Mouse (Mus musculus) layer of hippocampus, adult 2 months (tissue): ENCODE data around the gene Ankrd13c. TPM values are rescaled to one million over a fixed set of nuclear protein-coding genes. Genes with fewer than 3 reads are reported as not detected.
A peak's percentile ranks its signal among the peaks of the same experiment; 100 is the strongest.

Experiments used
- DNase-seq, 2 experiments: peaks; one replicate each; pipeline ENCODE4 v3.0.0; 2022; ENCODE audit warnings: low spot score in 2 of 2
- H3K27ac ChIP-seq: fragments of 200-600 bp; 2 replicates; pipeline ENCODE4 v1.8.1; 2022
- H3K4me3 ChIP-seq: fragments of 200-600 bp; 2 replicates; pipeline ENCODE4 v1.8.1; 2022; ENCODE audit warnings: mild to moderate bottlenecking
- CTCF ChIP-seq: fragments of 200-600 bp; conservative IDR thresholded peaks from 2 replicates; pipeline ENCODE4 v1.8.1; 2022; ENCODE audit warnings: antibody characterized with exemption, mild to moderate bottlenecking, moderate library complexity
- long read RNA-seq, 2 experiments: library from polyadenylated mRNA; stranded (forward); transcript quantifications; one replicate each; pipeline ENCODE4 v2.0.0; 2021; ENCODE audit warnings: borderline mapping rate in 2 of 2
- total RNA-seq, 2 experiments: library from RNA; stranded (reverse); gene quantifications; 2 replicates each; pipeline ENCODE4 v1.2.3; 2021

The Ankrd13c gene
- total RNA-seq = 100 to 1,000 TPM in 1 of 2 experiments, 10 to 100 TPM in 1; 96.8 to 103 TPM
- long read RNA-seq, experiment 1, transcript Ankrd13c-201 (13 exons, 3,903 nt) = major isoform, 93 of 106 reads
- long read RNA-seq, experiment 1, partial matches to known transcripts = 4 of 106 reads
- long read RNA-seq, experiment 1, other reads (novel, unspliced or antisense) = 5 of 106 reads
- long read RNA-seq, experiment 2, transcript Ankrd13c-201 (13 exons, 3,903 nt) = major isoform, 112 of 134 reads
- long read RNA-seq, experiment 2, partial matches to known transcripts = 6 of 134 reads
- long read RNA-seq, experiment 2, other reads (novel, unspliced or antisense) = 13 of 134 reads

DNA sequence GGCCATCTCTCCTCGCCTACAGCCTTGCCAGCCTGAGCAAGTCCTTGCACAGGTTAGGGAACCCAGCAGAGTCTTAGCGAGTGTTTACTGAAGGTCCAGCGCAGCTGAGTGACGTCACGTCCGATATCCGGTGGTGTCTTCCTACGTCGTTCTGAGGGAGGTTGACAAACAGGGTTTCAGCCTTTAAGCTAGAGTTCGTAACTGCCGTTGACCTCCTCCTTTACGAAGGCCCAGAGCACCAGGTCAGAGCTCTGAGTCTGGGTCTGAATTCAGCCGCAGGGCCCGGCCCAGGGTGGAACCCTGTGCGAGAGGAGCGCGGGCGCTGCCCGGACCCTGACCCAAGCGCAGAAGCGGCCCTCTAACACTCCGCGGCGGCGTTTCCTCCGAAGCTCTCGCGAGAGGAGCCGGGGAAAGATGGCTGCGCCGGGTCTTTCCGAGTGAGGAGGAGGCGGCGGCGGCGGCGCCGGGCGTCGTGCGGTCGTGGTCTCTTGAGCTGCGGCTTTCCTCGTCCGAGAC lies at the start of gene Ankrd13c:
Gene Ankrd13c (plus strand): TSS at position 397 of the 516 bp plus-strand sequence.
- DNase-seq = peak; percentile 90
- H3K4me3 ChIP-seq = peak within 1 kb of the TSS; percentile 96
- peak within 1 kb of the TSS; percentile 99 for H3K27ac ChIP-seq
- TF ChIP-seq CTCF = no peak

DNA sequence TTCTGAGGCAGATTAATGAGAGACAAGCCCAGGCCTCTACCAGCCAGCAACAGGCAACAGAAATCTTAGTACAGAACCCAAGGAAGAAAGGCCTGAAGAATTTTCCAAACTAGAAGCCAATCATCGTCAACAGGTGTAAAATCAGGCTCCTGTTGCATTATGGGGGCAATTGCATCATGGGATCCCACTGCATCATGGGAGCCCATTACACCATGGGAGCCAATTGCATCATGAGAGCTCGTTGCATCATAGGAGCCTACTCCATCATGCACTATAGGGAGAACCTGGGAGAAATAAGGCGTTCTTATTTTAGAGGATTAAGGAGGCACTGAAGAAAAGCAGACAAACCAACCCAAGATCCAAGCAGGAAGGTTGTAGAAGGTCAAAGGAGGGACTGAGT lies 49.4 kb upstream of the Ankrd13c start:
- no peak for DNase-seq
- no peak for TF ChIP-seq CTCF
- Histone ChIP-seq H3K4me3 (no peak overlapping the region), H3K27ac (no peak overlapping the region)

DNA sequence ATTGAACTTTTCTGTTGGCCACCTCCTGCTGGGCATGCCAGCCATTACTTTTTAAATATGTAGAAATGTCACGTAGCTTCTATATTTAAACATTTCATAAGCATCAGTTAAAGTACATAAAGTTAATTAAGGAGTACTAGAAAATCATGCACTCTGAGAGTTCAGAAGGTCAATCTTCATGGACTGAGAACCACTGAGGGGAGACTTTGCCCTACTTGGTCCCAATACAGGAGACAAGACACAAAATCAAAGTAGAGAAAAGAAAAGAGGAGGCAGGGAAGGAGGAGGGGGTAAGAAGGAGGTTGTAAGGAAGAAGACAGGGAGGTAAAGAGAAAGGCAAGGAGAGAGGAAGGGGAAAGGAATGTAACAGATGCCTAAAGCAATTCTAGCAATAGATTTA lies 47.1 kb upstream of the Ankrd13c start:
- no peak for TF ChIP-seq CTCF
- no peak overlapping the region for H3K4me3 ChIP-seq
- no peak overlapping the region for H3K27ac ChIP-seq
- DNase-seq = no peak

DNA sequence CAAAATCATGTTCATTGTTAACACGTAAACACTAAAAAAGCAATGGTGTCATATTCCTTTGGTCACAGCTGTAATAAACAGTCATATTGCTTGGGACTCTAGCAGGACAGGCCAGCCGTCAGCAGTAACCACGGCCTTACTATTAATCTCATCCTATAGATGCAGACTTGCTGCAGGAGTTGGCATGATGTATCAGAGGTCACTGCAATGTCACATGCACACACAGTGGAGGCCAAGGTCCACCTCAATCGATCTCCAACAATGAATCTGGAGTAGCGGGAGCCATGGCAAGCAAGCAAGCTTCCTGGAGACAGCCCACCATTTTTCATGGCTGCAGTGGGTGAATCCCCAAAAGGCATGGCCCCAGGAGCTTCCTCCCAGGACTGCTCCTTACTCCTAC lies 45.3 kb upstream of the Ankrd13c start:
- no peak for DNase-seq
- no peak overlapping the region for H3K4me3 ChIP-seq
- H3K27ac ChIP-seq = no peak overlapping the region
- TF ChIP-seq CTCF = no peak

DNA sequence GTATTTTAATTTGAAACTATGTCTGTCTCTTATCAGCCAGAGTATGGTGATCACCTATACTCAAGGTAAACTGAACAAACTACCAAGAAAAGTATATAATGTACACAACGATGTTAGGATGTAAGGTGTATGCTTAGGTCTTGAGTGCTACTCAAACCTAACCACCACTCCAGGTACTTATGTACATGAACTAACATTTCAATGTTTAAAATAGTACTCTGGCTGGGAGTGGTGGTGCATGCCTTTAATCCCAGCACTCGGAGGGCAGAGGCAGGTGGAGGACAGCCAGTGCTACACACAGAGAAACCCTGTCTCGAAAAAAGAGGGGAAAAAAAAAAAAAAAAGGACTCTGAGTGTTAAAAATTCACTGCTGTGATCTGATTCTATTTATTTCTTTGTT lies 38.9 kb upstream of the Ankrd13c start:
- Histone ChIP-seq H3K4me3 (no peak overlapping the region), H3K27ac (no peak overlapping the region)
- TF ChIP-seq CTCF = no peak
- DNase-seq = no peak

DNA sequence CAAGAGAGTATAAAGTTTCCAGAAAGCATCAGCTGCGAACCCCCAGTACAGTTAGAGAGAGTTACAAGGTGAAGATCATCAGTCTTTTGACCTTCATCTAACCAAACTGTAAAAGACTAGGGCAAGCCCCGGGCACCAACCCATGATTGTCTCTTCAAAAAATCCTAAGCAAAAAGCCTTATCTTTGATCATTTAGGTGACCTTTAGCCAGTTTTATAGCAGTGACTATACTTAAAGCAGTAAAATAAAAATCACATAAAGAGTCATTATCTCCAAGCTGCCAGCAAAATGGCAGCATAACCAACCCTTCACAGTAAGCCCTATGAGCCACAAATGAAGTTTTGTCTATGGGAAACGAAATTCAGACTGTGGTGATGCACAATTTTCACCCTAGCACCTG lies 36.8 kb upstream of the Ankrd13c start:
- no peak for DNase-seq
- Histone ChIP-seq H3K4me3 (no peak overlapping the region), H3K27ac (no peak overlapping the region)
- no peak for TF ChIP-seq CTCF

DNA sequence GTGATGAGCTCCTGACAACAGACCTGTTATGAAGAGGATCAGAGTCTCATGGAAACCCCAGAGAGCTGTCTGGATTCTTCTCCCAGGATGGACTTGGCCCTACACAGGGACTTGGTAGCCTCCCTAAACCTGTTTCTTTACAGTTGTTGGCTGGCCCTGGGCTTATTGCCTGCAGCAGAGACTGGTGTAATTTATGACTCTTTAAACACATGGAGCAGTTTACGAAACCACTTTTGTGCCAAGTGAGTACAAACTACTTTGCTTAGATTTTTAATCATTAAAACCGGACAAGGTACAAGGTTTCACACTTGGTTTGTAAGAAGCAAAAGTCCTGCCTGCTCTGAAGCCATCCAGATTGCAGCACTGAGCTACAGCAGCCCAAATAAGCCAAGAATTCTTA lies 34.9 kb upstream of the Ankrd13c start:
- DNase-seq = no peak
- no peak for TF ChIP-seq CTCF
- Histone ChIP-seq H3K27ac (no peak overlapping the region), H3K4me3 (no peak overlapping the region)

DNA sequence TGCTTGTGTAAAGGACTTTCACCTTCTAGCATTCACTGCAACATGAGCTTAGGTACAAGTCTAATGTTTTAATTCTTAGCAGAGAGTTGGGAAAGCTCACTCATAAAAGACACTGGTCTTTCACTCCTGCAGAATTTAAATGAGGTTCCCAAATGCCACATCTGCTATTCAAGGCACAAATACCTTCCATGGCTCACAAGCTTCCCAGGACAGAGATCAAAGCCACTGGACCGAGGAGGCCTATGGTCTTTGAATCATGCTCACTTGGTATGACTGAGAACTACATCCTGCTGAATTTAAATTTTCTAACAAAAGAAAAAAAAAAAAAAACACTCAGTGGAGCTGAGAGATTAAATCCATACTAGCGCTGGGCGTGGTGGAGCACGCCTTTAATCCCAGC lies 30.7 kb upstream of the Ankrd13c start:
- no peak for TF ChIP-seq CTCF
- H3K27ac ChIP-seq = no peak overlapping the region
- no peak for DNase-seq
- H3K4me3 ChIP-seq = no peak overlapping the region

DNA sequence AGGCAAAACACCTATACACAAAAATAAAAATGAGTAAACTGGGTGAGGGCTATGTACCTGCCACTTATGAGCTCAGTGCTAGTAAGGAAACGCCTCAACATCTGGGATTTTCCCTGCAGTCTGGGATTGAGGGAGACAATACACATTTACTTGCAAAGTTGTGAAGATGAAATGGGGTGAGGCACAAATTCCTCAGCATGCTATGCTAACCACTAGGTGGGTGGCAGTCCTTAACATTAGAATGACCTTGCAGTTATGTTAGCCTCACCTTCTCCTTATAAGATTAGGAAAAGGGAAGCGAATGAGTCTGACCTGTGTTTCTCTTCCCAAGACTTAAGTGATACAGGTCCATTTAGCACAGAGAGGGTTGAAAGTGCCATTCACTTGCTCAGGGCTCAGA lies 25.7 kb upstream of the Ankrd13c start:
- H3K4me3 ChIP-seq = no peak overlapping the region
- TF ChIP-seq CTCF = no peak
- DNase-seq = no peak
- H3K27ac ChIP-seq = no peak overlapping the region

DNA sequence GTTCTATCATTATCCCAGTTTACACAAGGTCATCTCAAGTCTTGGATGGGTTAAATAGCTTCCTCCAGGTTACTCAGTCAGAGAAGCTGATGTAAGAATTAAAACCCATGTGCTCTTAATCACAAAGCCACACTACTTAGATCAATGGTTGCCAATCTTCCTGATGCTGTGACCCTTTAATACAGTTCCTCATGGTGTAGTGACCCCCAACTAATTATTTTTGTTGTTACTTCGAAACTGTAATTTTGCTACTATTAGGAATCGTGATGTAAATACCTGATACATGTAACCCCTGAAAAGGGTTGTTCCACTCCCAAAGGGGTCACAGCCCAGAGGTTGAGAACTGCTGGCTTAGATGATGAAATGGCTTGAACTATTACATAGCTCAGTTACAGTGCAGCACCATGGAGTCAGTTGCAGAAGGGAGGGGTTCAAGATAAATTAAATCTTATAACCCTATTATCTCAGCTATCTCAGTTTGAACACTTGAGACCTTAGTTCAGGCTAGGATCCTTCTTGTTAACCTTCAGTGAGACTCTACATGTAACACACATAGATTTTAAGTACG lies 23.7 kb upstream of the Ankrd13c start:
- TF ChIP-seq CTCF = no peak

DNA sequence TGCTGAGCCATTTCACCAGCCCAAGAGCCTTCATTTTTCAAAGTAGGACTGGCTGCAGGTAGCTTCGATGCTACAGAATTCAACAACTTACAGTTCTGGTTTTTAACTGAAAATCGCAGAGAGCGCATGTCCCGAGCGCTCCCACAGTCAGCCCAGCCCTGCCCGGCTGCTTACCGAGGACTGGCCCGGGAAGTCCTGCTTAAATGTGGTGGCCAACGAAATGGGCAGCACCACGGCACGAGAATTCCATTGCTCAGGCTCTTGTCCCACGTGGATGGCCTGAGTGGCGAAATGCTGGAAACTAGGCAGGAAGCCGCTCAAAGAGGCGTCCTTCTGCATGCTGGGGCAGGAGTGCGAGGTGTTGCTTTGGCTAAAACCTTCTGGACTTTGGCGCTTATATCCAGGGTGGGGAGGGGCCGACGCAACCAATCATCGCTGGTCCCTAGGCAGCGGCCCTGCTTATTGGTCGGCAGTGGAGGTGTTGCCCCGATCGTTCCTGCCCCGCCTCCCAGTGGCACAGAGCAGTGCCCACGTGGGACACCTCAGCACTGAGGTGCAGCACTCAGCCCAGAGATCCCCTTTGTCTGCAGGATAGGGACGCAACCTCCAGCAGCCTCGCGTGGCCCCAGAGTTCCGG lies 22.2 kb upstream of the Ankrd13c start, which contains the start of gene Cth:
Gene Cth (minus strand): TSS at position 386 of the 637 bp plus-strand sequence.
- peak; percentile 82 to 89 for DNase-seq
- Histone ChIP-seq H3K4me3 (peak within 1 kb of the TSS; percentile 76), H3K27ac (peak within 1 kb of the TSS; percentile 90)
- no peak for TF ChIP-seq CTCF

More for the DNA sequence above, 23.7 kb upstream of the Ankrd13c start:
- Histone ChIP-seq H3K4me3 (no peak overlapping the region), H3K27ac (no peak overlapping the region)
- no peak for DNase-seq

DNA sequence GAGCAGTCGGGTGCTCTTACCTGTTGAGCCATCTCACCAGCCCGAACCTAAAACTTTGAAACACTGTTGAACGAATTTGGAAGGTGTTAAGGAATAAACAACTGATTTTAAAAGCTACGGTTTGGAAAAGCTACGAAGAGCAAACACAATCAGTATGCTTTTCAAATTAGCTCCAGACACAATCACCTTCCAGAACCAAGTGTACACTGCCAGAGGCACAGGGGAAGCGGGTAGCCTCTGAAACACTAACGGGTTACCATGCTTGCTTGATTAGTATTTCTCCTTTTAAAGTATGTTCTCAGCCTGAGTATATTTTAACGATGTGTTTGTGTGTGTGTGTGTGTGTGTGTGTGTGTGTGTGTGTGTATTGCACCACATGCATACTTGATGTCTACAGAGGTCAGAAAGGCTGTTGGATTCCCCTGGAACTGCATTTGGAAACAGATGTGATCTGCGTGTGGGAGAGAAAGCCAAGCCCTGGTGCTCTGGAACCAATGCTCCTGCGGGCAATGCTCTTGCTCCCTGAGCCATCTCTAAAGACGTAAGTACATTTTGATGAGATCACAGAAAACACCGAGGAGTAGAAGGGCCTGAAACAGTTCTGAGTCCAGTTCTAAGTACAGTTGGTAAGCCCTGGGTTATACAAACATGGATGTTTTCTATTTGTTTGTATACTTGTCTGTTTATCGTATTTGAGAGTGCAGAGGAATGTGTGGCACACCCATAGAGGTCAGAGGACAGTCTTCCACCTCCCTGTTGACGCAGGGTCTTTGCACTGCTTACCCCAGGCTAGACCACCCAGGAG lies 21.1 kb upstream of the Ankrd13c start:
- no peak overlapping the region; the same call in 1 of the 2 replicates for H3K27ac ChIP-seq
- no peak for DNase-seq
- H3K4me3 ChIP-seq = no peak overlapping the region
- no peak for TF ChIP-seq CTCF

DNA sequence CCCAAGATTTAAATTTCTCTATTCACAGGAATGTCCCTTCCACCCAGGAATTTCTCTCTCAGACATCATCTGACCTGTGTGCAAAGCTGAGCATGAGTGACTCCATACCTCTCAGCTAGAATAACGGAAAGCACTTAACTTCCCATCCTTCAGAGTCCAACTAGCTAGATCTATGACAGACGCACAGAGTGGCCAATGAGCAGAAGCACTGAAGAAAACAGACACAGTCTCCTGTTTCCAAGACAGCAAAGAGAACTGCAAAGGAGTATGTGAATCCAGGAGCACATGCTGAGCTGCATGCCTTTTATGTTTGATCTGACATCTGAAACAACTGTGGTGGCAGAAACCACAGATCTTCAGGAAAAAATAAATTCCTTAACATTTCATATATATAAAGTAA lies 20.3 kb upstream of the Ankrd13c start:
- H3K27ac ChIP-seq = no peak overlapping the region
- DNase-seq = no peak
- H3K4me3 ChIP-seq = no peak overlapping the region
- TF ChIP-seq CTCF = no peak
